Mouse (Mus musculus): Measurements from ENCODE around the gene Tet2.

GRCm38 (mm10) chr3:133582096-133582495, 37.2 kb upstream of the Tet2 start:
- TF ChIP-seq CTCF (IDR thresholded peaks at IDR 0.05; ENCODE audit: insufficient read depth, low read length) = no peak
- no peak for TF ChIP-seq POLR2A (IDR thresholded peaks at IDR 0.05; ENCODE audit: borderline replicate concordance, extremely low read depth, low read depth, low read length)

Measured in lung, adult 2 months (tissue).